Mouse (Mus musculus): ENCODE measurements around the gene Mgat2. TPM values are rescaled to one million over a fixed set of nuclear protein-coding genes. Genes with fewer than 3 reads are reported as not detected.

Gene Mgat2
- polyA plus RNA-seq, 1 experiment from 2014 or later, result 51.2 TPM

DNA sequence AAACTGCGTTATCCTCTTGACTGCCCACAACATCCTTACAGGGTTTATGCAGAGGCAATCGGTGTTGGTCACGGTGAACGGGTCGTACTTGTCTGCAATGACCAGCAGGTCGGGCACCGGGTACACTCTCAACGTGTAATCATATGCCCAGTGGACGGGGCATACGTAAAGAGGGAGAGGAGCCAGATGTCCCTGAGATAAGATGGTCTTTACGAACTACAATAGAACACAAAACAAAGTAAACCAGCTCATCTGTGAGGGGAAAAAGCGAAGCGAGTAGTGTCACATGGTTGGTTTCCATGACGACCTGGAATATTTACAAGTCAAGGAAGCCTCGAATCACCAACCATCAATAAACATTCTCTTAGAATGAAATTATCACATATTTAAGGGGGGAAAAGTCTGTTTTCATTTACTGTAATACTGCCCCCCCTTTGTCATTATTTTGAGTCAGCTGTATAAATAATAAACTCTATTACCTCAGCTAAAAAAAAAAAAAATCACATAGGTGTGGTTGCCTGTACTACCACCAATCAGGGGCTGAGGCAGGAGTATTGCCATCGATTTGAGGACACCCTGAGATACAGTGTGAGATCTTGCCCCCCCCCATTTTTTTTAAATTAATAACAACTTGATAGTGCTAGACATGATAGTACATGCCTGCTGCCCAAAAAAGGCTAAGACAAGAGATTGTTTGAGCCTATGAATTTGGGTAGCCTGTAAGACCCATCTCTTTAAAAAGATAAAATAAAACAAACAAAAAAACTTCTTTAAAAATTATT is 20.3 kb downstream of the Mgat2 start, which contains the start of gene Gm49384:
TSS of gene Gm49384 (minus strand) at position 216 of the 782 bp plus-strand sequence.
- H3K36me3 ChIP-seq, result peaks cover 22% of the 10 kb centered on the region
- H3K9ac ChIP-seq, result no peak within 1 kb of the TSS
- ATAC-seq (ENCODE audit: low FRiP score, low read depth), result no peak; the same call in 1 of the 2 replicates
- no peak within 1 kb of the TSS for H3K4me2 ChIP-seq (replicated peaks)
- no peaks in the 10 kb centered on the region for H3K27me3 ChIP-seq (replicated peaks)
- peaks cover 1% of the 10 kb centered on the region; the same call in 1 of the 2 replicates for H3K4me1 ChIP-seq
- H3K4me3 ChIP-seq, result no peak within 1 kb of the TSS
- WGBS, result 74% methylated on average over 16 of the region's 16 CpGs
- H3K27ac ChIP-seq, result no peak within 1 kb of the TSS
- H3K9me3 ChIP-seq, result no peaks in the 10 kb centered on the region

- ATAC-seq (ENCODE audit: low FRiP score, low read depth), result no peak
These were observed 23.4 kb downstream of the Mgat2 start for GRCm38 (mm10) chr12:69207396-69207795.

GRCm38 (mm10) chr12:69207926-69208325 is 24.0 kb downstream of the Mgat2 start:
- Histone ChIP-seq H3K9me3 (no peaks in the 10 kb centered on the region), H3K36me3 (peaks cover 5% of the 10 kb centered on the region), H3K27me3 (replicated peaks) (no peaks in the 10 kb centered on the region), H3K9ac (no peak overlapping the region), H3K4me1 (no peaks in the 10 kb centered on the region), H3K27ac (no peak overlapping the region), H3K4me2 (replicated peaks) (no peak overlapping the region), H3K4me3 (no peak overlapping the region)
- ATAC-seq (ENCODE audit: low FRiP score, low read depth), result no peak
- 94% methylated on average over 7 of the region's 7 CpGs for WGBS

More at GRCm38 (mm10) chr12:69207396-69207795, 23.4 kb downstream of the Mgat2 start:
- 94% methylated on average over 8 of the region's 8 CpGs for WGBS
- H3K4me1 ChIP-seq, result no peaks in the 10 kb centered on the region
- H3K9me3 ChIP-seq, result no peaks in the 10 kb centered on the region
- no peak overlapping the region for H3K27ac ChIP-seq
- H3K4me3 ChIP-seq, result no peak overlapping the region
- no peak overlapping the region for H3K9ac ChIP-seq
- no peaks in the 10 kb centered on the region for H3K27me3 ChIP-seq (replicated peaks)
- H3K4me2 ChIP-seq (replicated peaks), result no peak overlapping the region
- peaks cover 6% of the 10 kb centered on the region for H3K36me3 ChIP-seq

DNA sequence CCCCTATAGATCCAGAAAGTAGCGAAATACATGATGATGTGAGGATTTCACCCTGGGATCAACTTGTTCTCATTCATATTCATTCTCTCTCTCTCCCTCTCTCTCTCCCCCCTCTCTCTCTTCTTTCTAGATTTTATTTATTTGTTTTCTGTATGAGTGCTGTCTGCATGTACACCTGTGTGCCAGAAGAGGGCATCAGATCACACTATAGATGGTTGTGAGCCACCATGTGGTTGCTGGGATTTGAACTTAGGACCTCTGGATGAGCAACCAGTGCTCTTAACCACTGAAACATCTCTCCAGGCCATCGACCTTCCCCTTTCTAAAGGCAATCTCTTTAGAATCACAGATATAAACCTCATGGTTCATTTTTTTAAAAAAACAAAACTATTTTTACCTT is 24.6 kb downstream of the Mgat2 start:
- H3K4me1 ChIP-seq, result no peaks in the 10 kb centered on the region
- no peak for ATAC-seq (ENCODE audit: low FRiP score, low read depth)
- H3K27ac ChIP-seq, result no peak overlapping the region
- no peak overlapping the region for H3K4me3 ChIP-seq
- WGBS, result 88% methylated on average over 2 of the region's 2 CpGs
- no peaks in the 10 kb centered on the region for H3K27me3 ChIP-seq (replicated peaks)
- H3K9me3 ChIP-seq, result no peaks in the 10 kb centered on the region
- H3K9ac ChIP-seq, result no peak overlapping the region
- H3K36me3 ChIP-seq, result peaks cover 5% of the 10 kb centered on the region
- H3K4me2 ChIP-seq (replicated peaks), result no peak overlapping the region

DNA sequence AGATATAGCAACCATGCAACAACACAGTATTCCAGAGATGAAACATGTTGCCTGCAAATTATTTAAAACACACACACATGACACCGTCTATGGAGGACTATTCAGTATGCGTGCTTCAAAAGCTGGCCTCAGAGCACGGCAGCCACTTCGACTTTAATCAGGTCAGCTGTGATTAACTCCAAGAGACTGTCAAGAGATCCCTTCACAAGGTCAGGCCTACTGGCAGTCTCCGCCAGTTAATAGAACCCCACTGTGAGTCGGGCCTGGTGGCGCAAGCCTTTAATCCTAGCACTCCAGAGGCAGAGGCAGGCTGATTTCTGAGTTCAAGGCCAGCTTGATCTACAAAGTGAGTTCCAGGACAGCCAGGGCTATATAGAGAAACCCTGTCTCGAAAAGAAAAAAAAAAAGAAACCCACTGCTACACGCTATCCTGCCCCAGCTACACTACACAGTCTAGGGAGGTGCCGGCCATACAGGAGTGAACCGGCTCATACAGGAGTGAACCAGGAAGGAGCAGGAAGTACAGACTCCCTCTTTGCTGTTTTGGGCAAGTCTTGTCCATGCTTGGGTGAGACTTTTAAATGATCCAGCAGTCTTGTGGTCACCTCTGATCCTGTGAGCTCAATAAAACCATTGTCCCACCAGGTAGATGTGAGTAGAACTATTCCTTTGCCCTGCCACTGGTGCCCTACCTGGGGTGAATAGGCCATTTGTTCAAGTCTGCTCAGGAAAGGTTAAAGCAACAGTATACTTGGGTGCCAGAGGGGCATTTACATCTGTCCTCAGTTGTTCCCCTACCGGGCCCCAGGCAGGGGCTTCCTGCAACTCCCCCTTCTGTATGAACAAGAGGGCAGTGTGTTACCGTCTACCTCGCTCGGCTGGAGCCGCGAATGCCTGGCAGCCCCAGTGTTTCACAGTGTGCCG is 26.4 kb downstream of the Mgat2 start:
- Histone ChIP-seq H3K27ac (no peak overlapping the region), H3K27me3 (replicated peaks) (no peaks in the 10 kb centered on the region), H3K9ac (no peak overlapping the region), H3K4me1 (no peaks in the 10 kb centered on the region), H3K36me3 (peaks cover 14% of the 10 kb centered on the region), H3K9me3 (no peaks in the 10 kb centered on the region), H3K4me2 (replicated peaks) (no peak overlapping the region), H3K4me3 (no peak overlapping the region)
- 88% methylated on average over 18 of the region's 18 CpGs for WGBS
- ATAC-seq (ENCODE audit: low FRiP score, low read depth), result no peak

- no peak for ATAC-seq (ENCODE audit: low FRiP score, low read depth)
- no peak overlapping the region for H3K4me2 ChIP-seq (replicated peaks)
- no peak overlapping the region for H3K4me3 ChIP-seq
- 87% methylated on average over 5 of the region's 5 CpGs for WGBS
- no peak overlapping the region for H3K27ac ChIP-seq
- H3K4me1 ChIP-seq, result no peaks in the 10 kb centered on the region
- no peak overlapping the region for H3K9ac ChIP-seq
- H3K27me3 ChIP-seq (replicated peaks), result no peaks in the 10 kb centered on the region
- H3K36me3 ChIP-seq, result peaks cover 14% of the 10 kb centered on the region
- H3K9me3 ChIP-seq, result no peaks in the 10 kb centered on the region
These were observed 27.1 kb downstream of the Mgat2 start for GRCm38 (mm10) chr12:69211057-69211456.

DNA sequence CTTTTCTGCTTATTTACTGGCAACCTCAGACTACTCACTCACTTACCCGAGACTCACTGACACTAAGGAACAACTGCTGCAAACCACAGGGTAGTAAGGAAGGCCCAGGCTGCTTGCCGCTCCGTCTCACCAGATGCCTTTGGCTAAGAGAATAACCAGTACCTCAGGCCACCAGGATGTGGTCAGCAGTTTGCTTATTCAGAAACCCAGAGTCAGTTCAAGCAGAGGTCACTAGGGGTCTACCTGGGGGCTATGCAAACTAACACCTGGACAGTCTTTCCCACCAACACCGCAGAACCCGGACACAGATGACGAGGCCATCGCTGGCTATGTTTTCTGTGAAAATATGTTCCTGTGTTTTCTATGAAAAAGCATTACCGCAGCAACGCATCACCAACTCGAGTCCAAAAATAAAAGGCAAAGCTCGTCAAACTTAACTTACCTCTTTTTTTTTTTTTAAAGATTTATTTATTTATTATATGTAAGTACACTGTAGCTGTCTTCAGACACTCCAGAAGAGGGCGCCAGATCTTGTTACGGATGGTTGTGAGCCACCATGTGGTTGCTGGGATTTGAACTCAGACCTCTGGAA is 29.3 kb downstream of the Mgat2 start:
- Histone ChIP-seq H3K36me3 (peaks cover 9% of the 10 kb centered on the region; the same call in 1 of the 2 replicates), H3K4me3 (no peak overlapping the region), H3K4me2 (replicated peaks) (no peak overlapping the region), H3K9ac (no peak overlapping the region), H3K4me1 (no peaks in the 10 kb centered on the region), H3K27me3 (replicated peaks) (no peaks in the 10 kb centered on the region), H3K27ac (no peak overlapping the region), H3K9me3 (no peaks in the 10 kb centered on the region)
- WGBS, result 95% methylated on average over 13 of the region's 13 CpGs
- no peak for ATAC-seq (ENCODE audit: low FRiP score, low read depth)

- ATAC-seq (ENCODE audit: low FRiP score, low read depth), result no peak
- Histone ChIP-seq H3K4me3 (no peak overlapping the region), H3K27me3 (replicated peaks) (no peaks in the 10 kb centered on the region), H3K9ac (no peak overlapping the region), H3K4me2 (replicated peaks) (no peak overlapping the region), H3K27ac (no peak overlapping the region), H3K36me3 (peaks cover 13% of the 10 kb centered on the region; the same call in 1 of the 2 replicates), H3K4me1 (no peaks in the 10 kb centered on the region), H3K9me3 (no peaks in the 10 kb centered on the region)
- WGBS, result 90% methylated on average over 7 of the region's 7 CpGs
These were observed 30.4 kb downstream of the Mgat2 start for GRCm38 (mm10) chr12:69214393-69214792.

- Histone ChIP-seq H3K27me3 (replicated peaks) (no peaks in the 10 kb centered on the region), H3K36me3 (peaks cover 17% of the 10 kb centered on the region; the same call in 1 of the 2 replicates), H3K4me3 (no peak overlapping the region), H3K27ac (no peak overlapping the region), H3K4me1 (no peaks in the 10 kb centered on the region), H3K9ac (no peak overlapping the region), H3K4me2 (replicated peaks) (no peak overlapping the region), H3K9me3 (no peaks in the 10 kb centered on the region)
- ATAC-seq (ENCODE audit: low FRiP score, low read depth), result no peak
- 93% methylated on average over 3 of the region's 3 CpGs for WGBS
These were observed 31.2 kb downstream of the Mgat2 start for GRCm38 (mm10) chr12:69215000-69215785.

GRCm38 (mm10) chr12:69216587-69216986 is 32.6 kb downstream of the Mgat2 start:
- Histone ChIP-seq H3K4me2 (replicated peaks) (no peak overlapping the region), H3K27ac (no peak overlapping the region), H3K9ac (no peak overlapping the region), H3K4me3 (no peak overlapping the region), H3K9me3 (no peaks in the 10 kb centered on the region), H3K4me1 (no peaks in the 10 kb centered on the region), H3K36me3 (peaks cover 24% of the 10 kb centered on the region; the same call in 1 of the 2 replicates), H3K27me3 (replicated peaks) (no peaks in the 10 kb centered on the region)
- WGBS, result 94% methylated on average over 7 of the region's 7 CpGs
- no peak for ATAC-seq (ENCODE audit: low FRiP score, low read depth)

DNA sequence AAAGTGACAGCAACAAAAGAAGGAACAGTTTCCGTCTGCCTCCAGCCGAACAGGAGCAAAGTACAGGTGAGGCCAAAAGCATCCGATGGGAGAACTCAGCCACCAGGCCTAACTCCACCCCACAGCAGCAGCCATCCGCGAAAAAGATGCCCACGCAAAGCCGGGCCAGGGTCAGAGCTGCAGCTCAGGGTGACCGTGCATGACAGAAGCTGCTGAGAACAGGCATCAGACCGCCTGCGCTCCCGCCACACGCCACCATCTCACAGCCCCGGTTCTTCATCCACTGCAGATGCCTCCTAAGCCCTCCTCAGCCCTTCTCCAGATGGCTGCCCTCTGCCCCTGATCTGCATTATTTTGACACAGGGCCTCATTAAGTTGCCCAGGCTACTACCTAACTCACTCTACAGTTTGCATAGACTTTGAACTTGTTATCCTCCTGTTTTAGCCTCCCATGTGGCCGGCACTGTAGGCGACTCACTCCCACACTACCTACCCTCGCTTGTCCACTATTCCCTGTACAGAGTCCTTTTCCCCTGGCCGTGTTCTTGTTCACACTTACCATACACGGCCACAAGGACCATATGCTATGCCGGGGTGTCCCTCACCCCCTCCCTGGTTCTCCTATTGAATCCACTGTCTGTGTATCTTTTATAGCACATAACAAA is 36.8 kb downstream of the Mgat2 start:
- Histone ChIP-seq H3K4me1 (no peaks in the 10 kb centered on the region), H3K4me3 (no peak overlapping the region), H3K4me2 (replicated peaks) (no peak overlapping the region), H3K9me3 (no peaks in the 10 kb centered on the region), H3K36me3 (peaks cover 15% of the 10 kb centered on the region; the same call in 1 of the 2 replicates), H3K9ac (no peak overlapping the region), H3K27me3 (replicated peaks) (no peaks in the 10 kb centered on the region), H3K27ac (no peak overlapping the region)
- no peak for ATAC-seq (ENCODE audit: low FRiP score, low read depth)
- 92% methylated on average over 19 of the region's 19 CpGs for WGBS

Data from neural tube, embryonic 12.5 days (tissue).